Mouse (Mus musculus) spleen, adult 2 months (tissue): Measurements from ENCODE around the gene Olfr522. TPM values are rescaled to one million over a fixed set of nuclear protein-coding genes. Genes with fewer than 3 reads are reported as not detected.

Source experiments
- DNase-seq, 2 experiments: peaks; one replicate each; pipeline versions ENCODE4 v3.0.0 to v3.0.0-alpha.2; 2012 to 2021; ENCODE audit warnings: low spot score in 2 of 2, low read depth in 1 of 2
- H3K27ac ChIP-seq: fragments of 200-500 bp; 2 replicates; pipeline ENCODE4 v1.5.1; 2012; ENCODE audit warnings: low read length, inconsistent platforms; ENCODE audit not compliant: insufficient read depth
- H3K27me3 ChIP-seq: fragments of 200-500 bp; 2 replicates; pipeline ENCODE4 v1.6.1; 2012; ENCODE audit warnings: mild to moderate bottlenecking, moderate library complexity, low read length, inconsistent platforms; ENCODE audit not compliant: control insufficient read depth, insufficient read depth
- H3K36me3 ChIP-seq: fragments of 200-500 bp; 2 replicates; pipeline ENCODE4 v1.6.1; 2012; ENCODE audit warnings: mild to moderate bottlenecking, low read length, inconsistent platforms; ENCODE audit not compliant: control insufficient read depth, insufficient read depth
- H3K4me1 ChIP-seq: fragments of 200-500 bp; 2 replicates; pipeline ENCODE4 v1.6.1; 2011; ENCODE audit warnings: inconsistent platforms; ENCODE audit not compliant: control insufficient read depth, insufficient read depth, insufficient read length
- H3K4me3 ChIP-seq: fragments of 200-500 bp; 2 replicates; pipeline ENCODE4 v1.5.1; 2011; ENCODE audit warnings: mild to moderate bottlenecking, inconsistent platforms; ENCODE audit not compliant: insufficient read depth, insufficient read length; ENCODE audit errors: extremely low read depth
- CTCF ChIP-seq: fragments of 200-500 bp; IDR thresholded peaks from 2 replicates; pipeline ENCODE4 v1.5.1; 2011; ENCODE audit warnings: mild to moderate bottlenecking, inconsistent platforms; ENCODE audit not compliant: insufficient read depth, insufficient read length, insufficient replicate concordance; ENCODE audit errors: extremely low read depth
- POLR2A ChIP-seq: fragments of 200-500 bp; IDR thresholded peaks from 2 replicates; pipeline ENCODE4 v1.6.1; 2011; ENCODE audit warnings: low read depth, low read length, inconsistent platforms
- WGBS: fragments of 180-500 bp; shearing (Covaris S2); methylation state at CpG from one replicate; pipeline ENCODE4 v1.1.7; 2018; 5-methylcytosine and 5-hydroxymethylcytosine counted together
- polyA plus RNA-seq: library from polyadenylated mRNA; depleted of rRNA; stranded (reverse); fragments of >200 nt; gene quantifications from 2 replicates; pipeline ENCODE4 v1.2.3, GENCODE M21; 2012

Gene Olfr522
- polyA plus RNA-seq, 1 experiment = not detected

DNA sequence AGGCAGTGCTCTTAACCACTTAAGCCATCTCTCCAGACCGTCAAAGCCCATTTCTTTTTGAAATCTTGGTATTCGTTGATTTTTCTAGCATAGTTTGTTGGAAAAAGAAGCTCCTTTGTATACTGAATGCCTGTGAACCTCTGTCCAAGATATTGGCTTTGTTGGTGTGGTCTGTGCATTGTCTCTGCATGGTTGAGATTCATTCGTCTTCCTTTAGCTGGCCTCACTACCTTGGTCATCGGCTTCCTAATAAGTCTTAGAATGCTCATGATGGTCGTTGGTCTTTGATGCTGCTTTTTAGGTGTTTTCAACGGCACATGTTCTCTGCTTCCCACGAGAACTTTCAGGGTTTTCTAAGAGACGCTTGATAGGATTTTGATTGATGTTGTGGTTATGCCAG is 31.4 kb upstream of the Olfr522 start:
- no peak for TF ChIP-seq CTCF
- no peak for TF ChIP-seq POLR2A
- 70% methylated on average over 8 of the region's 8 CpGs for WGBS
- H3K36me3 ChIP-seq = no peaks in the 10 kb centered on the region
- DNase-seq = no peak
- H3K4me1 ChIP-seq = no peaks in the 10 kb centered on the region
- no peak overlapping the region for H3K4me3 ChIP-seq
- H3K27ac ChIP-seq = no peak overlapping the region
- no peaks in the 10 kb centered on the region for H3K27me3 ChIP-seq

- Histone ChIP-seq H3K36me3 (no peaks in the 10 kb centered on the region), H3K27me3 (no peaks in the 10 kb centered on the region), H3K27ac (no peak overlapping the region), H3K4me3 (no peak overlapping the region), H3K4me1 (no peaks in the 10 kb centered on the region)
- WGBS = 82% methylated on average over 4 of the region's 4 CpGs
- DNase-seq = no peak
- no peak for TF ChIP-seq CTCF
These were observed 29.5 kb upstream of the Olfr522 start for GRCm38 (mm10) chr7:140194031-140194430.

DNA sequence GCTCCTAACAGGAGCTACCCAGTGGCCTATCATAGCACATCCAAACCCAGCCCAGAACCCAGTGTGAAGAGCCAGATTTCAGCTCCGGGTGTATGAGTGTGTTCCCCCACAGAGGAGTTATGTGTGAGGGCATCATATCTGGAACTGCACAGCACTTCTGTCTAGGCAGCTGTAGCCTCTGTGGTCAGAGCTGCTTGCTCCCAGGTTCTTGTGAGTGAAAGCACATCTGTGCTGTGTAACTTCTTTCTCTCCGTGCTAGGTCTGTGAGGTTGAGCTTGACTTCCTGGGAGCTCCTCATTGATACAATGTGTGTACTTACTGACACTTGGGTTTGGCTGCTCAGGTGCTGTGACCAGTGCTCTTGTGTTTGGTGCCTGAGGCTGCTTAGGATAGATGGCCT is 28.3 kb upstream of the Olfr522 start:
- no peaks in the 10 kb centered on the region for H3K4me1 ChIP-seq
- TF ChIP-seq CTCF (no peak), POLR2A (no peak)
- 54% methylated on average over 2 of the region's 2 CpGs for WGBS
- no peak overlapping the region for H3K4me3 ChIP-seq
- H3K36me3 ChIP-seq = no peaks in the 10 kb centered on the region
- peak overlapping the region; percentile 33 for H3K27ac ChIP-seq
- no peak for DNase-seq
- no peaks in the 10 kb centered on the region for H3K27me3 ChIP-seq

- Histone ChIP-seq H3K4me1 (no peaks in the 10 kb centered on the region), H3K4me3 (no peak overlapping the region), H3K36me3 (no peaks in the 10 kb centered on the region), H3K27ac (peak overlapping the region; percentile 33; the same call in 1 of the 2 replicates), H3K27me3 (no peaks in the 10 kb centered on the region)
- 55% methylated on average over 2 of the region's 2 CpGs for WGBS
- TF ChIP-seq CTCF = no peak
- TF ChIP-seq POLR2A = no peak
- no peak for DNase-seq
These were observed 27.9 kb upstream of the Olfr522 start for GRCm38 (mm10) chr7:140192445-140192844.

- no peak for TF ChIP-seq CTCF
- TF ChIP-seq POLR2A = no peak
- no peak for DNase-seq
- H3K4me3 ChIP-seq = no peak overlapping the region
- H3K27ac ChIP-seq = no peak overlapping the region
- WGBS = 96% methylated on average over 1 of the region's 1 CpGs
- no peaks in the 10 kb centered on the region for H3K4me1 ChIP-seq
- no peaks in the 10 kb centered on the region for H3K36me3 ChIP-seq
- no peaks in the 10 kb centered on the region for H3K27me3 ChIP-seq
These were observed 25.9 kb upstream of the Olfr522 start for GRCm38 (mm10) chr7:140190435-140190834.

DNA sequence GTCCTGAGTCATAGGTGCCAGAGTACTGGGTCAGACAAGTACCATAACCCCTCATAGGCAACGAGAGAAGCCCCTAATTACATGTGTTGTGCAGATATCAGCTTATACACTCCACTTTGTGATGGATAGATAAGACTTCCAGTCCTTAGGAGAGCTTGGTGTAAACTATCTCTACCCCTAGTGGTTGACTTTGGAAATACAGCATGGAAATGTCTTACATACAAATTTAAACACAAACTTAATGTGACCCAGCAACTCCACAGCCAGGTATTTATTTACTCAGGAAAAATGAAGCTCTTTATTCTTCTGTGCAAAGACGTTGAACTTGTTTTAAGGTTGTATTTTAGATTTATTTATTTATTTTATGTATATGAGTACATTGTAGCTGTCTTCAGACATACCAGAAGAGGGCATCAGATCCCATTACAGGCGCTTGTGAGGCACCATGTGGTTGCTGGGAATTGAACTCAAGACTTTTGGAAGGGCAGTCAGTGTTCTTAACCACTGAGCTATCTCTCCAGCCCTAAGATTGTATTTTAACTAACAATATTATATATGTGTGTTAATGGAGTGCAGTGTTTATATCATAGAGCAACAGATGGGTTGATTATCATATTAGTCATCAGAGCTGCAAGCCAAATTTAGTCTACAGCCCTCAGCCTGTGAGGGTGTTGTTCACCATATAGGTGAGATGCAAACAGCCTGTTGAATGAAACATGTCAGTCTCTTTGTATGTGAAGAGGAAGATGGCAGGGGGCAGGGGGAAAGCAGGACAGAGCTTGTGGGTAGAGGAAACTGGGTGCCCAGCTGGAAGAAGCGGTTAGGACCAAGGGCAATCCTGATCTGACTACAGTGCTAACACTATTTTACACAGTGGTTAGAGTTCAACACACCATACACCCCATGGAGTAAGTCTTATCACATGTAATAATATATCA is 24.1 kb upstream of the Olfr522 start:
- WGBS = 56% methylated on average over 4 of the region's 4 CpGs
- no peak for DNase-seq
- TF ChIP-seq POLR2A (no peak), CTCF (no peak)

DNA sequence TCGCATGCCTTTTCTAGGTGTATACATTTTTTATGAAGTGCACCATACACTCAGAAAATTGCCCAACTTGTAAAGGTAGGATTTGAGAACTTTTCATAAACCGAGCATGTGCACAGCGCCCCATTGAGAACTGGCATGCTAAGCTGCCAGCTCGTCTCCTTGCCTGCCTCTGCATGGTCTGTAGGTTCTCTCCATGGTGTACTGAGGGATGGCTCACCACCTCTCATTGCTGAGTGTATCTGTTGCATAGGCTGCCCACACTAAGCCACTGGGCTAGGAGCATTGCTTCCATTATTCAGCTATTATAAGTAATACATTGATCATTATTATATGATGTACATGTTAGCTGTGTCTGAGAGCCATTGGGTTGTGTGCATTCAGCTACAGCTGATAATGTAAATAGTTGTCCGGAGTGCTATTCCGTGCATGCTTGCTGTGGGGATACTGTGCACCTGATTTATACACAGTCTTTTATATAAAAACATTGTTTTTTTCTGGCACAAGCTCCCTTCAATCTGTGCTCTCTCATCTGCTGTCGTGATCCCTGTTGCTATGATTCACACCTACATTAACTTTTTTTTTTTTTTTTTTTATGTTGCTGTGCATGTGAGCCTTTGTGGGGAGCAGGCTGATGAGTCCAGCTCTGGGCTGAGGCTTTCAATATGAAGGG is 23.3 kb upstream of the Olfr522 start:
- Histone ChIP-seq H3K27ac (no peak overlapping the region), H3K27me3 (no peaks in the 10 kb centered on the region), H3K4me1 (no peaks in the 10 kb centered on the region), H3K4me3 (no peak overlapping the region), H3K36me3 (no peaks in the 10 kb centered on the region)
- no peak for TF ChIP-seq CTCF
- no peak for TF ChIP-seq POLR2A
- WGBS = 80% methylated on average over 7 of the region's 7 CpGs
- no peak for DNase-seq

More for the DNA sequence above, 24.1 kb upstream of the Olfr522 start:
- H3K27ac ChIP-seq = no peak overlapping the region
- H3K4me1 ChIP-seq = no peaks in the 10 kb centered on the region
- H3K27me3 ChIP-seq = no peaks in the 10 kb centered on the region
- no peaks in the 10 kb centered on the region for H3K36me3 ChIP-seq
- no peak overlapping the region for H3K4me3 ChIP-seq
